Mouse (Mus musculus) heart, embryonic 16.5 days (tissue): ENCODE measurements around the gene Sec61g. TPM values are rescaled to one million over a fixed set of nuclear protein-coding genes. Genes with fewer than 3 reads are reported as not detected.
"Not testable (repeated sequence)": the region's sequence is repeated elsewhere in the genome, so short reads cannot be mapped to it uniquely, and the experiment has no call there.

ENCODE experiments used
- ATAC-seq: fragments of 200-750 bp; cut with Nextera tagmentation; replicated peaks from 2 replicates; pipeline ENCODE4 v1.8.0; 2017; ENCODE audit warnings: moderate number of reproducible peaks; ENCODE audit not compliant: insufficient read depth, low FRiP score; ENCODE audit errors: extremely low read depth
- H3K27ac ChIP-seq: fragments of 300-500 bp; sonication (generic); 2 replicates; pipeline ENCODE4 v1.5.1; 2014; ENCODE audit warnings: mild to moderate bottlenecking, low read length, control low read depth, moderate library complexity
- H3K27me3 ChIP-seq: fragments of 300-500 bp; sonication (generic); 2 replicates; pipeline ENCODE4 v1.6.1; 2014; ENCODE audit warnings: low read length, mixed read lengths; ENCODE audit not compliant: control insufficient read depth, insufficient read depth
- H3K36me3 ChIP-seq: fragments of 300-500 bp; sonication (generic); 2 replicates; pipeline ENCODE4 v1.6.1; 2014; ENCODE audit not compliant: control insufficient read depth, insufficient read depth
- H3K4me1 ChIP-seq: fragments of 300-500 bp; sonication (generic); 2 replicates; pipeline ENCODE4 v1.6.1; 2014; ENCODE audit warnings: low read length, mixed read lengths; ENCODE audit not compliant: control insufficient read depth, insufficient read depth
- H3K4me2 ChIP-seq: fragments of 300-500 bp; sonication (generic); 2 replicates; pipeline ENCODE4 v1.6.1; 2014; ENCODE audit warnings: low read depth, mild to moderate bottlenecking, control low read depth, low read length
- H3K4me3 ChIP-seq: fragments of 300-500 bp; sonication (generic); 2 replicates; pipeline ENCODE4 v1.5.1; 2014; ENCODE audit warnings: mild to moderate bottlenecking, control low read depth, low read length
- H3K9ac ChIP-seq: fragments of 300-500 bp; sonication (generic); 2 replicates; pipeline ENCODE4 v1.6.1; 2014; ENCODE audit warnings: low read length, control low read depth
- H3K9me3 ChIP-seq: fragments of 300-500 bp; sonication (generic); replicated peaks from 2 replicates; pipeline ENCODE4 v1.6.1; 2016; ENCODE audit warnings: low read length; ENCODE audit not compliant: control insufficient read depth
- WGBS: fragments of 180-500 bp; shearing (Covaris S2); extraction: QIAGEN DNeasy Blood & Tissue Kit; methylation state at CpG from one replicate; pipeline ENCODE4 v1.1.7; 2014; 5-methylcytosine and 5-hydroxymethylcytosine counted together
- polyA plus RNA-seq: library from polyadenylated mRNA; unstranded; fragments of >200 nt; fragmentation: Nextera tagmentation; extraction: Ambion mirVana; gene quantifications from 2 replicates; pipeline ENCODE4 v1.2.1, GENCODE M21; 2015

Sec61g gene
- polyA plus RNA-seq, 1 experiment from 2014 or later: 20.1 TPM

- Histone ChIP-seq H3K4me2 (no peak overlapping the region), H3K27me3 (no peaks in the 10 kb centered on the region), H3K27ac (no peak overlapping the region), H3K36me3 (no peaks in the 10 kb centered on the region), H3K9me3 (no peaks in the 10 kb centered on the region), H3K4me1 (no peaks in the 10 kb centered on the region), H3K9ac (no peak overlapping the region), H3K4me3 (no peak overlapping the region)
- no peak for ATAC-seq
- WGBS: 63% methylated on average over 2 of the region's 2 CpGs
These were observed 18.2 kb upstream of the Sec61g start for GRCm38 (mm10) chr11:16526467-16526866.

DNA sequence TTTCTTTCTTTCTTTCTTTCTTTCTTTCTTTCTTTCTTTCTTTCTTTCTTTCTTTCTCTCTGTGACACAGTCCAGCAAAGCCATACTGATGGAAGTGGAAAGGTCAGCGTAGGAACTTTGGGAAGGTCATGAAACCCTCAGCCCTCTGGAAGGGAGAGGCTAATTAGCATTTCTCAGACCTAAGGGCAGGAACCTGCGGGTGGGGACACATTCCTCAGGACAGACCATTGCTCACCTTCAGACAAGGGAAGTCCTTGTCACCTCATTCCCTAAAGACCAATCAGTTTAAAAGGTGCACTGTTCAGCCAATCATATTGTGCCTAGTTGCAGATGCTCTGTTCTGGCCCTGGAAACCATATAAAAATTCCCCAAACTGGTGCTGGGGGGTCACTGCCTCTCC is 17.4 kb upstream of the Sec61g start:
- Histone ChIP-seq H3K9ac (no peak overlapping the region), H3K4me3 (no peak overlapping the region), H3K4me1 (no peaks in the 10 kb centered on the region), H3K4me2 (no peak overlapping the region), H3K27ac (no peak overlapping the region), H3K27me3 (no peaks in the 10 kb centered on the region), H3K36me3 (no peaks in the 10 kb centered on the region), H3K9me3 (no peaks in the 10 kb centered on the region)
- WGBS: 55% methylated on average over 2 of the region's 2 CpGs
- ATAC-seq: no peak

- H3K4me2 ChIP-seq: no peak overlapping the region
- H3K9ac ChIP-seq: no peak overlapping the region
- 34% methylated on average over 3 of the region's 3 CpGs for WGBS
- no peaks in the 10 kb centered on the region for H3K27me3 ChIP-seq
- no peak overlapping the region for H3K4me3 ChIP-seq
- no peak for ATAC-seq
- no peaks in the 10 kb centered on the region for H3K36me3 ChIP-seq
- no peaks in the 10 kb centered on the region for H3K9me3 ChIP-seq
- no peak overlapping the region for H3K27ac ChIP-seq
- no peaks in the 10 kb centered on the region for H3K4me1 ChIP-seq
These were observed 16.8 kb upstream of the Sec61g start for GRCm38 (mm10) chr11:16524917-16525640.

GRCm38 (mm10) chr11:16515081-16515480 is 6.8 kb upstream of the Sec61g start:
- not testable (repeated sequence) for ATAC-seq, H3K9ac ChIP-seq, H3K9me3 ChIP-seq, H3K4me3 ChIP-seq, H3K4me2 ChIP-seq, H3K27me3 ChIP-seq, H3K4me1 ChIP-seq, H3K27ac ChIP-seq, H3K36me3 ChIP-seq
- 90% methylated on average over 16 of the region's 16 CpGs for WGBS

GRCm38 (mm10) chr11:16514221-16514620 is 5.9 kb upstream of the Sec61g start:
- not testable (repeated sequence) for ATAC-seq

DNA sequence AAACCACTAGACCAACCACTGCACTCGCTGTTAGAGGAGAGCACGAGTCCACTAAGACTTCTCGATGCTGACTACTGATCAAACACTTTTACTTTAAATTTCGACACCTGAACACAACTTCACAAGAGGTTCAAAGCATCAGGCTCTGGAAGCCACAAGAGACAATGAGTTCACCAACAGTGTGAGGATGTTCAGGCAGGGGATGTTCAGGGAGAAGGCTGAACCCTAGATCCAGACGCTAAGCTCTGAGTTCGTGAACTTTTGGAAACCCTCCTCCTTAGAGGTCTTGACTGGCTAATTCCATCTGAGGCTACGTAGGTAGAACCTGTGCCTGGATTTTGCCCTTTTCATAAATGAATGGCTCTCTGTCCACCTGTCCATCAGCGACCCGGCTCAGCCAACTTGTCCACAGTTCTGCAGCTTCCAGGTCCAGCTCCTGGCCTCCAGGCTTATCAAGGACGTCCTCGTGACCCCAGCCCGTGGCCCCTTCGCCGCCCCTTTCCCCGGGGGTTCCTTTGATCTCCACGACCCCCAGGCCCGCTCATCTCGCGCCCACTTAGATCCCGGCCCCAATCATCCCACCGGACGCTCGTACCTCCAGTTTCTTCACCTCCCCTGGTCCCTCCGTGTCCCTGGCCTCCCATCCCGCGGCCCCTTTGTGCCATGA is 766 bp downstream of the Sec61g start:
- ATAC-seq: peak; percentile 60
- Histone ChIP-seq H3K4me3 (peak overlapping the region; percentile 93), H3K4me1 (peaks cover 7% of the 10 kb centered on the region), H3K27me3 (no peaks in the 10 kb centered on the region), H3K4me2 (peak overlapping the region; percentile 82), H3K9ac (peak overlapping the region; percentile 98), H3K36me3 (peaks cover 18% of the 10 kb centered on the region), H3K27ac (peak overlapping the region; percentile 97), H3K9me3 (no peaks in the 10 kb centered on the region)
- 2% methylated on average over 26 of the region's 26 CpGs for WGBS

More at GRCm38 (mm10) chr11:16514221-16514620, 5.9 kb upstream of the Sec61g start:
- not testable (repeated sequence) for H3K27ac ChIP-seq, H3K9ac ChIP-seq, H3K4me1 ChIP-seq, H3K9me3 ChIP-seq, H3K27me3 ChIP-seq, H3K4me3 ChIP-seq, H3K36me3 ChIP-seq, H3K4me2 ChIP-seq
- WGBS: 41% methylated on average over 23 of the region's 23 CpGs

GRCm38 (mm10) chr11:16505999-16506398 is 2.3 kb downstream of the Sec61g start:
- Histone ChIP-seq H3K36me3 (peaks cover 24% of the 10 kb centered on the region), H3K27me3 (no peaks in the 10 kb centered on the region), H3K9ac (no peak overlapping the region), H3K4me3 (no peak overlapping the region), H3K9me3 (no peaks in the 10 kb centered on the region), H3K4me2 (no peak overlapping the region), H3K27ac (no peak overlapping the region), H3K4me1 (peaks cover 7% of the 10 kb centered on the region)
- no peak for ATAC-seq
- WGBS: 92% methylated on average over 6 of the region's 6 CpGs

GRCm38 (mm10) chr11:16503150-16503549 is 5.1 kb downstream of the Sec61g start:
- no peak overlapping the region for H3K27ac ChIP-seq
- peaks cover 32% of the 10 kb centered on the region for H3K36me3 ChIP-seq
- no peak overlapping the region for H3K9ac ChIP-seq
- H3K9me3 ChIP-seq: no peaks in the 10 kb centered on the region
- no peak overlapping the region for H3K4me2 ChIP-seq
- no peak for ATAC-seq
- H3K4me1 ChIP-seq: peaks cover 7% of the 10 kb centered on the region
- H3K4me3 ChIP-seq: no peak overlapping the region
- 81% methylated on average over 5 of the region's 5 CpGs for WGBS
- H3K27me3 ChIP-seq: no peaks in the 10 kb centered on the region

- peaks cover 32% of the 10 kb centered on the region for H3K36me3 ChIP-seq
- ATAC-seq: no peak
- 79% methylated on average over 3 of the region's 3 CpGs for WGBS
- no peak overlapping the region for H3K4me2 ChIP-seq
- H3K27ac ChIP-seq: no peak overlapping the region
- no peak overlapping the region for H3K4me3 ChIP-seq
- H3K27me3 ChIP-seq: no peaks in the 10 kb centered on the region
- peaks cover 7% of the 10 kb centered on the region for H3K4me1 ChIP-seq
- H3K9me3 ChIP-seq: no peaks in the 10 kb centered on the region
- no peak overlapping the region for H3K9ac ChIP-seq
These were observed 5.5 kb downstream of the Sec61g start for GRCm38 (mm10) chr11:16502744-16503143.
